Mouse (Mus musculus) embryonic fibroblast, embryonic 13.5 days (primary cell): ENCODE measurements at regions not wholly inside any gene's neighbourhood (a gene's known extent, or its start where the extent isn't known, plus 50 kb on each side); places are given as distances from the start of the nearest gene placed in this dataset.
A peak's percentile ranks its signal among the peaks of the same experiment; 100 is the strongest.
"Not testable (repeated sequence)": the region's sequence is repeated elsewhere in the genome, so short reads cannot be mapped to it uniquely, and the experiment has no call there.

ENCODE experiments used
- H3K27ac ChIP-seq: 2 replicates; pipeline ENCODE4 v1.5.1; 2012; ENCODE audit warnings: low read length, control low read depth, inconsistent platforms; ENCODE audit not compliant: insufficient read depth
- H3K4me1 ChIP-seq: 2 replicates; pipeline ENCODE4 v1.6.1; 2011; ENCODE audit warnings: low read length; ENCODE audit not compliant: control insufficient read depth, insufficient read depth
- H3K4me3 ChIP-seq: 2 replicates; pipeline ENCODE4 v1.5.1; 2011; ENCODE audit warnings: mild to moderate bottlenecking, control low read depth, low read length; ENCODE audit not compliant: insufficient read depth
- POLR2A ChIP-seq: IDR thresholded peaks from 2 replicates; pipeline ENCODE4 v1.6.1; 2011; ENCODE audit warnings: low read depth, mild to moderate bottlenecking, control low read depth, low read length, moderate library complexity

GRCm38 (mm10) chr8:20495542-20495941 lies 119.2 kb upstream of the Gm21119 start:
- not testable (repeated sequence) for H3K27ac ChIP-seq, H3K4me1 ChIP-seq, H3K4me3 ChIP-seq

DNA sequence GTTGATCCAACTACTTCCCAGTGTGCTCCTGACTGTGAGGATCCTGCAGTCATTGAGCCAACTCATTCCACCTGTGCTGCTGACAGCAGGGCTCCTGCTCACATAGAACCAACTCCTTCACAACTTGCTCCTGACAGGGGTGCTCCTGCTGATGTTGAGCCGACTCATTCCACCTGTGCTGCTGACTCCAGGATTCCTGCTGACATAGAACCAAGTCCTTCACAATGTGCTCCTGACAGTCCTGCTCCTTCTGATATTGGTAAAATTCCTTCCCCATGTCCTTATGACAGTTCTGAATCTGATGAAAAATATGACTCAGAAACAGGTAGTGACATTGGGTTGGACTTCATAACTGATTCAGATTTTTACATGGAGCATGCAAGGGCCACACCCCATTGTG lies 100.8 kb upstream of the Gm21119 start:
- not testable (repeated sequence) for H3K27ac ChIP-seq, H3K4me3 ChIP-seq, H3K4me1 ChIP-seq

DNA sequence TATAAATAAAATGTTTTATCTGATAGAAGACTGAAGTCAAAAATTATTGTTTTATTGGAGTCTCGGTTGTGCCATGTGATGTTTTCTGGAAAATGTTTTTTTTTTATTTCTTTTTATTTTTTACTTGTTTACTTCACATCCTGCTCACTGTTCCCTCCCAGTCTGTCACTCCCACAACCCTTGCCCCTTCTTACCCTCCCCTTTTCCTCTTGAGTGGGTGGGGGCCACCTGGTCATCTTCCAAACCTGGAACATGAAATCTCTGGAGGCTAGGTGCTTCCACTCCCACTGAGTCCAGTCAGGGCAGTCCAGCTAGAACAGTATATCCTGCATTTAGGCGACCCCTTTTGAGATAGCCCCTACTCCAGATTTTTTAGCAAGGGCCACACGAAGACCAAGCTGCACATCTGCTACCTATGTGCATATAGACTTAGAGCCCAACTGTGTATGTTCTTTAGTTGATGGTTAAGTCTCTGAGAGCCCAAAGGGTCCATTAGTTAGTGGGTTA lies 98.3 kb upstream of the Gm21119 start:
- H3K4me3 ChIP-seq, H3K27ac ChIP-seq, H3K4me1 ChIP-seq: not testable (repeated sequence)

DNA sequence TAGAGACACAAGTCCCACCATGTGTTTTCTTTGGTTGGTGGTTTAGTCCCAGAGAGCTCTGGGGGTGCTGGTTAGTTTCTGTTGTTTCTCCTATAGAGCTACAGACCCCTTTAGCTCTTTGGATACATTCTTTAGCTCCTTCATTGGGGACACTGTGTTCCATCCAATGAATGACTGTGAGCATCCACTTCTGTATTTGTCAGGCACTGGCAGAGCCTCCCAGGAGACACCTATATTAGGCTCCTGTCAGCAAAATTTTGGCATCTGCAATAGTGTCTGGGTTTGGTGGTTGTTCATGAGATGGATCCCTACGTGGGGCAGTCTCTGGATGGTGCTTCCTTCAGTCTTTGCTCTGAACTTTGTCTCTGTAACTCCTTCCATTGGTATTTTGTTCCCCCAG lies 97.2 kb upstream of the Gm21119 start:
- H3K4me3 ChIP-seq, H3K4me1 ChIP-seq, H3K27ac ChIP-seq: not testable (repeated sequence)

GRCm38 (mm10) chr8:20524539-20524938 lies 90.2 kb upstream of the Gm21119 start:
- not testable (repeated sequence) for H3K4me3 ChIP-seq, H3K4me1 ChIP-seq, H3K27ac ChIP-seq

GRCm38 (mm10) chr8:20529048-20529447 lies 85.7 kb upstream of the Gm21119 start:
- not testable (repeated sequence) for H3K27ac ChIP-seq, H3K4me1 ChIP-seq

DNA sequence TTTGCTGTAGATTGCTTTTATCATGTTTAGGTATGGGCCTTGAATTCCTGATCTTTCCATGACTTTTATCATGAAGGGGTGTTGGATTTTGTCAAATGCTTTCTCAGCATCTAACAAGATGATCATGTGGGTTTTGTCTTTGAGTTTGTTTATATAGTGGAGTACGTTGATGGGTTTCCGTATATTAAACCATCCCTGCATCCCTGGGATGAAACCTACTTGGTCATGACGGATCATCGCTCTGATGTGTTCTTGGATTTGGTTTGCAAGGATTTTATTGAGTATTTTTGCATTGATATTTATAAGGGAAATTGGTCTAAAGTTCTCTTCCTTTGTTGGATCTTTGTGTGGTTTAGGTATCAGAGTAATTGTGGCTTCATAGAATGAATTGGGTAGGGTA lies 75.7 kb upstream of the Gm21119 start:
- H3K27ac ChIP-seq, H3K4me3 ChIP-seq, H3K4me1 ChIP-seq: not testable (repeated sequence)

More at GRCm38 (mm10) chr8:20529048-20529447, 85.7 kb upstream of the Gm21119 start:
- not testable (repeated sequence) for H3K4me3 ChIP-seq

GRCm38 (mm10) chr8:20544084-20544483 lies 70.6 kb upstream of the Gm21119 start:
- H3K4me3 ChIP-seq, H3K27ac ChIP-seq, H3K4me1 ChIP-seq: not testable (repeated sequence)

GRCm38 (mm10) chr8:20545347-20545746 lies 69.4 kb upstream of the Gm21119 start:
- H3K4me3 ChIP-seq, H3K27ac ChIP-seq, H3K4me1 ChIP-seq: not testable (repeated sequence)

GRCm38 (mm10) chr8:20546401-20546800 lies 68.3 kb upstream of the Gm21119 start:
- H3K27ac ChIP-seq, H3K4me3 ChIP-seq, H3K4me1 ChIP-seq: not testable (repeated sequence)

DNA sequence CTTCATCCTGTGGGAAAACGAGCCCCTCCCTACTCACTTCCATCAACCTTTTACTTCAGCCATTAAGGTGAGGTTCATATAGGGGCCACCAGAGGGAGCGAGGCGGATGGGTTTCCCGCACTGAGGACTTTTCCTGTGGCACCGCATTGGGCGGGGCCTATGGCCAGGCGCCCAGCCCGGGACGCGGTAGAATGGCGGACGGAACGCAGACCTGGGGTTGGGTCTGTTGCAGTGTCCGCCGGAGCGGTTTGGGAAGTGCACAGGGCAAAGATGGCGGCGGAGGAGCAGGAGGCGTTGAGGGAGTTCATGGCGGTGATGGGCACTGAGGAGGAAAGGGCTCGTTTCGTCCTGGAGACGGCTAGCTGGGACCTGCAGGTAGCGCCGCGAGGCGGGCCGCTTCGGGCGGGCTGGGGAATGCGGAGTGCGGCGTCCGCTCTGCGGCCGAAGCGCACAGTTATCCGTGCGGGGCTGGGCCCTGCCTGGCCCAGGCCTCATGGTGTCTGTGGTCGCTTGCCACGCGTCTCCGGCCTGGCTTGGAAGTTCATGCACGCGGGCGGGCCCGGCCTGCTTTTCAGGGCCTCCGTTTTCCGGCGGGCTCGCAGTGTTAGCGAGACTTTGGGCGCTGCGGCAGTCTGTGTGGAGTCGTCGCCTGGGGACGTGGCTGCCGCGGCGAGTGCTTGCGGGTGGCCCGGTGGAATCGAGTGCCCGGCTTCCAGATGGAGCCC lies 64.5 kb upstream of the Gm21119 start:
- H3K4me1 ChIP-seq, result not testable (repeated sequence)
- TF ChIP-seq POLR2A, result peak; percentile 51; the same call in 1 of the 2 replicates
- Histone ChIP-seq H3K27ac (peak overlapping the region; percentile 23; the same call in 1 of the 2 replicates), H3K4me3 (peak overlapping the region; percentile 49)

DNA sequence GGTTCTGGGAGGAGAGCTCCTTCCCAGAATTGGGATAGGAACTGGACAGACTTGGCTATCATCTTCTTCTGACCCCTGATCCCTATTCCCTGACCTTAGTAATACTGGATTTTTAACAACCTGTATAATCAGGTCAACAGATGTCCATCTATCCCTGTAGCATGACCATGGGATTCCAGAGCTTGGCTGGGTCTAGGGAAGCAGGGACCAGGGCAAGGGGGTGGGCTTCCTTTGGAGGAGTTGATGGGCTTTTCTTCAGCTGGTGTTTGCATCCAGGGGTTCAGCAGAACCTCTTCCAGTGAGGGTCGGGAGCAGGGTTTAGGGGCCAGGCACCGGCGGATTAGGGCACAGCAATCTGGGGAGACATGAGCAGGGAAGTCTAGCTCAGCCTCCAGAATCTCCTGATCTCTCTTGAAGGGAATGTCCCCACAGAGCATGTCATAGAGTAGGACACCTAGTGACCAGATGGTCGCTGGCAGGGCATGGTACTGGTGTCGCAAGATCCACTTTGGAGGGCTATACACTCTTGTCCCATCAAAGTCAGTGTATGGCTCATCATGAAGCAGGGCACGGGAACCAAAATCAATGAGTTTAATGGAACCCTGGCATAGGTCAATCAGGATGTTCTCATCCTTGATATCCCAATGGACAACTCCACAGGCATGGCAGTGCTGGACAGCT lies 58.1 kb upstream of the Gm21119 start:
- not testable (repeated sequence) for H3K27ac ChIP-seq, H3K4me1 ChIP-seq, H3K4me3 ChIP-seq

- not testable (repeated sequence) for H3K4me3 ChIP-seq, H3K4me1 ChIP-seq, H3K27ac ChIP-seq
Observed at GRCm38 (mm10) chr8:20557184-20557583, 57.5 kb upstream of the Gm21119 start.

DNA sequence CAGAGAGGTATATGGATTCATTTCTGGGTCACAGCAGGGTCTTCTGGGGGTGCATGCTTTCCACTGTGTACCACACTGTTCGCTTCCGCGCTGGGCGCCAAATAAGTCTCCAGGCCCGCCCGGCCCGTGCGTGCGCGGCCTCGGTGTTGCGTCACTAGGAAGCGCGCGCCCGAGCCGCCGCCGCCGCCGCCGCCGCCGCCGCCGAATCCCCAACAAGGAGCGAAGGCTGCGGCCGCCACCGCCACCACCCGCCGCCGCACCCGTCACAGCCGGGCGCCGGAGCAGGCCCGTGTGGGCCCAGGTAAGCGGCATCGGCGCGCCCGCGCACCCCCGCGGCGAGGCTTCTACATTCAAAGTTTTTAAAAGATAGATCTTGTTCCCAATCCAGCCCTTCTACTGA lies 57.1 kb upstream of the Gm21119 start:
- not testable (repeated sequence) for H3K4me3 ChIP-seq, H3K27ac ChIP-seq, H3K4me1 ChIP-seq
